Mouse (Mus musculus) adrenal gland, adult (tissue): Measurements from ENCODE around the gene Dbf4.

Source experiments
- DNase-seq, 2 experiments: peaks; one replicate each; pipeline ENCODE4 v3.0.0; 2022 to 2023; ENCODE audit warnings: low spot score in 1 of 2; ENCODE audit not compliant: inconsistent age in 2 of 2

The Dbf4 gene

GRCm38 (mm10) chr5:8422157-8422931 is at the start of gene Dbf4, which contains the start of gene Slc25a40:
Gene Dbf4 (minus strand): TSS chr5:8422716.
Gene Slc25a40 (plus strand): TSS chr5:8422850.
- DNase-seq, result peak; percentile 95 to 98

- peak; percentile 5 to 39 for DNase-seq
These were observed 34.0 kb upstream of the Dbf4 start for GRCm38 (mm10) chr5:8456561-8456960.

DNA sequence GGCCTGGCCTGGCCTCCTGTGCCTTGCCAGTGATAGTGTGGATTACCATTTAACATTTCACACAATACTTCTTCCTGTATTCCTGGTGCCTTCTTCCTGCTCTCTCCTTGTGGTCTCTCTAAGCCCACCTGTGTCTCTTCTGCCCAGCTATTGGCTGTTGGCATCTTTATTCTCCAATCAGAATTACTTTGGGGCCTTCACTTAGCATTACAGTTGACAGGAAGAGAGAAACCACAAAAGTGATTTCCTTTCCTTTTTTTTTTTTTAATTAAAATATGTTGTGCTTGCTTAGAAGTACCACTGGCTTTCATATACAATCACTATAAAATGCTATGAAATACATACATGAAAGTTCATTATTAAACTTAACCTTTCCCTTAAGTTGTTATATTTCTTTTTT is 33.0 kb upstream of the Dbf4 start:
- no peak for DNase-seq

GRCm38 (mm10) chr5:8439095-8439494 is 16.6 kb upstream of the Dbf4 start:
- no peak for DNase-seq

DNA sequence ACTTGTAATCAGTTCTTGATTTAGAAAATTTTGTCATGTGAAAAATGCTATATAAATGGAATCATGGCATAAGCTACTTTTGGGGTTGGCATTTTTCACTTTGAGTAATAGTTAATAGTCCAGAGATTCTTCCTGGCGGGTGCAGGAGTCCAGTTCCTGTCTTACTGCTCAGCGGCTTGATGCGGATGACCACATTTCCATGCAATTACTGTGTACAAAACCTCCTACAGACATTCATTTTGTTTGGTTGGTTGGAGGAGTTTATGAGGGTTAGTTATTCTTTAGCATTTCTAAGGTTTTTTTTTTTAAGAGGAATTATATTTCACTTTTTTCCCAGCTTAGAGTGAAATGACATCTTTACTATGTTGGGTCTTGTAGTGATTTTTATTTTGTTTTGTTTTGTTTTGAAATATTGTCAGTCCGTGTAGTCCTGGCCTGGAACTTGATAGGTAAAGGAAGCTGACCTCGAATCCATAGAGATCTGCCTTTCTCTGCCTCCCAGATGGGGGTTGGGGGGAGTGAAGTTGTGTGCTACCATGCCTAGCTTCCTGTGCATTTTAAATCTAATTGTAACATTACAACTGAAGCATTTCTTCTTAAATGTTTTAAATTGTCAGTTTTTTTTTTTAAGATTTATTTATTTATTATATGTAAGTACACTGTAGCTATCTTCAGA is 15.1 kb upstream of the Dbf4 start:
- no peak for DNase-seq

GRCm38 (mm10) chr5:8425899-8426298 is 3.4 kb upstream of the Dbf4 start:
- no peak for DNase-seq

GRCm38 (mm10) chr5:8424116-8424515 is 1.6 kb upstream of the Dbf4 start:
- peak in 1 of 2 experiments; percentile 28 for DNase-seq

GRCm38 (mm10) chr5:8422932-8423928 is 714 bp upstream of the Dbf4 start:
- peak in 1 of 2 experiments; percentile 69 for DNase-seq

DNA sequence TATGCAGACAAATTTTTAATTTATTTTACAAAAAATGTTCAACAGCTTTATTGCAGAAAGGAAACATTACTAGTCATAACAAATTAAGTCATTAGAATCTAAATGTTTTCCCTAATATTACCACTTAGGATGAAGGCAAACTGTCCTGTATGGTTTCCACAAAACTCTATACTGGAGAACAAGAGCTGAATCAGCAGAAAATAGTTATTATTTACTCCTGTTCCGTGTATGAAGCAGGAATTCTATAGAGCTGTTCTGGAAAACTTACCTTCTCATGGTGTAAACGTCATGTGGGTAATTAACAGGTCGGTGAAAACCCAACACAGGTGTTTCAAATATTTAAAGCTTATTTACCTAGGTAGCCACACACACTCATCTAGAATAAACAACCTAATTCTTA is 1.1 kb downstream of the Dbf4 start:
- DNase-seq, result no peak

DNA sequence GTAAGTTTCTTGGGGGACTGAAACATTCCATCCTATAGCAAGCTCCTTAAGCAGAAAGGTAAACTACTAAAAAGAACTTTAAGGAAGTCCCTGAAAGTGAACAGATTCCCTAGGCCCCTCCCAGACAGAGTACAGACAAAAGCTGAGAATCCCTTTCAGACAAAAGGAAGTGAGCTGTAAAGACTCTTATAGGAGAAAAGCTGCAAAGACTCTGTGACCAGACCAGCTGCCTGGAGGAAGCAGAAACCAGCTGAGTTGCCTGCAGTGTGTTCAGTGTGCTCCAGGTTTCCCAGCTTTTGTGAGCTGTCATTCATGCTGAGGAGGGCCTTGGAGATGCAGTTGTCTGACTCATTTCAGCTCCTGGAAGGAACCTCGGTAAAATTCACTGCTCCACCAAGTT is 5.1 kb downstream of the Dbf4 start:
- no peak for DNase-seq

DNA sequence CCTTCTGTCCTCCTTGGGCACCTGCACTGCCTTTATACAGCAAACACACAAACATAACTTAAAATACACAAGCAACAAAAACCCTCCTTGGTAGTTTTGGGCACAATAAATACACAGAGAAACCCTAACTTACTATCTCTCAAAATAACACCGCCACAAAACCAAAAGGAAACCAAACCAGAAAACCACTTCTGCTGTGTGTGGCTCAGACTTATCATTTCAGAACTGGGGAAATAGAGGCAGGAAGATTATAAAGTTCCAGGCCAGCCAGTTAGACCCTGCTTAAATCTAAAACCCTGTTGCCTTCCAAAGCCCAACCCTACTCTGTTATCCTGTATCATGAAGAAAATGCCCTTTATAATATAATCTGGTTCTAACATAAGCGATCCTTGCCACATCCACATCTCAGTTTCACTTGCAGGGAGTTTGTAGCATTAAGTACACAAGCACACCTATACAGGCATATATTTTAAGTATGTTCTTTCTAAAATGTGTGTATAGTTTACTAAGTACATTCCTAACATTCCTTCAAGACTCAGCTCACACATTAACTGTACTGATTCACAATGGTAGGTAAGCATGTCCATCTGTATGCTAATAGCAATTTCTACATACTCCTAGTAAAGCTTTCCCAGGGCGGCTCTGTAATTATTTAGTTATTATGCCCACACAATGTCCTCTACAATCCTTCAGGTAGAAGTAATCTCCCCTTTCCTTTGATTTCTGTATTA is 5.7 kb downstream of the Dbf4 start:
- no peak for DNase-seq

- peak in 1 of 2 experiments; percentile 21 for DNase-seq
These were observed 13.8 kb downstream of the Dbf4 start for GRCm38 (mm10) chr5:8408746-8409145.

- no peak for DNase-seq
These were observed 24.8 kb downstream of the Dbf4 start for GRCm38 (mm10) chr5:8397587-8398249.

DNA sequence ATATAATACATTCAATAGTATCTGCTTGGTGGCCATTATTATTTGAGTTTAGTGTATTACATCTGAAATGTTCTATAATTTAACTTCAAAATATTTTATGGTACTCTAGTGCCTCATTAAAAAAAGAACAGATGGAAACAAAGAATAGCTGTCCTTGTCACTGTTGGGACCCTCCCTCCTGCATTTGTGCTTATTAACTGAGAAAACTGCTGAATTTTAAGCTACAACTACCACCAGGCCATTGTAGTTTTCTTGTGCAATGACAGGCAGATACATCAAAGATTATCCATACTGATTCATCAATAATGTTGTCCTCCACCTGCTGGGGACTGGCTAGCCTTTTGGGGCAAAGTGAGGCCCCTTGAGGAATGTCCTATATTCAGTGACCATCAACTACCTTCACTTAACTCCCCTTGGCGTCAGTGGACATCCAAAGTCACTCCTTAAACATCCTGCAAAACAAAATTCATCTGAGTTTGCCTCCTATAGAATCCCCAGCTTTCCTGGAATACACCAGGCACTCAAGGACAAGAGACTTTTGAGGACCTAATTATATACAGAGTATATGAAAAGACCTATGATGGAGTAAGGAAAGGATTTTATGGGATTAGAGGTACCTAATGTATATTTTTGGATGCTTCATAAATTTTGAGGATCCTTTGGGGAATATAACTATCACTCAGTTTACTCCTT is 28.5 kb downstream of the Dbf4 start:
- DNase-seq, result peak in 1 of 2 experiments; percentile 10

- peak in 1 of 2 experiments; percentile 9 for DNase-seq
These were observed 48.1 kb downstream of the Dbf4 start for GRCm38 (mm10) chr5:8374297-8374906.

DNA sequence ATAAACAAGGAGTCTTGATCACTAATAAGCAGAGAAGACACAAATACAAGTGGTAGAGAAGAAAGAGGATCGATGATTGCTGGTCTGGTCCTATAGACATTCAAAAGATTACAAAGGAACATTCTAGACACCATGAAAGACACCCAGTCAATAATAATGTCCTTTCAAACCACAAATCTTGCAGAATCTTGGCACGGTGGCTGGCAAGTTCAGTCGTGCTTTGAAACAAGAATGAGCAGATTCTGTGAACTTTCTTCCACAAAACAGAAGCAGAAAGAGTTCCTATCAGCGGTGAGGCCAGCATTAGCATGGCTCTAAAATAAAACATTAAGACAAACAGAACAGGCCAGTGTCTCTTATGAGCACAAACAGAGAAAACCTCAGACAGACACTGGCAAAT is 49.1 kb downstream of the Dbf4 start:
- DNase-seq, result peak in 1 of 2 experiments; percentile 2

- peak in 1 of 2 experiments; percentile 11 for DNase-seq
These were observed 53.7 kb downstream of the Dbf4 start for GRCm38 (mm10) chr5:8368781-8369180.

GRCm38 (mm10) chr5:8368328-8368692 is 54.2 kb downstream of the Dbf4 start:
- no peak for DNase-seq
